Mouse (Mus musculus) midbrain, embryonic 11.5 days (tissue): ENCODE data around the gene Lrrc75b. TPM values are rescaled to one million over a fixed set of nuclear protein-coding genes. Genes with fewer than 3 reads are reported as not detected.

Experiments
- ATAC-seq: fragments of 200-750 bp; cut with Nextera tagmentation; 2 replicates; pipeline ENCODE4 v1.8.0; 2017; ENCODE audit warnings: moderate TSS enrichment, moderate library complexity; ENCODE audit not compliant: low FRiP score
- DNase-seq: peaks from one replicate; pipeline ENCODE4 v3.0.0; 2015; ENCODE audit warnings: low spot score; ENCODE audit errors: missing footprints
- H3K27ac ChIP-seq: fragments of 300-500 bp; sonication (generic); 2 replicates; pipeline ENCODE4 v1.5.1; 2014; ENCODE audit warnings: low read depth, low read length
- H3K27me3 ChIP-seq: fragments of 300-500 bp; sonication (generic); 2 replicates; pipeline ENCODE4 v1.6.1; 2014; ENCODE audit warnings: mild to moderate bottlenecking, low read length, moderate library complexity, mixed read lengths; ENCODE audit not compliant: control insufficient read depth, insufficient read depth
- H3K36me3 ChIP-seq: fragments of 300-500 bp; sonication (generic); 2 replicates; pipeline ENCODE4 v1.6.1; 2014; ENCODE audit warnings: mild to moderate bottlenecking, low read length, moderate library complexity, mixed read lengths; ENCODE audit not compliant: control insufficient read depth, insufficient read depth
- H3K4me1 ChIP-seq: fragments of 300-500 bp; sonication (generic); 2 replicates; pipeline ENCODE4 v1.6.1; 2014; ENCODE audit warnings: low read length; ENCODE audit not compliant: control insufficient read depth, insufficient read depth
- H3K4me2 ChIP-seq: fragments of 300-500 bp; sonication (generic); 2 replicates; pipeline ENCODE4 v1.6.1; 2014; ENCODE audit warnings: mild to moderate bottlenecking, moderate library complexity
- H3K4me3 ChIP-seq: fragments of 300-500 bp; sonication (generic); 2 replicates; pipeline ENCODE4 v1.5.1; 2014; ENCODE audit warnings: low read depth, low read length
- H3K9ac ChIP-seq: fragments of 300-500 bp; sonication (generic); 2 replicates; pipeline ENCODE4 v1.6.1; 2014; ENCODE audit warnings: low read length
- H3K9me3 ChIP-seq: fragments of 300-500 bp; sonication (generic); 2 replicates; pipeline ENCODE4 v1.6.1; 2016; ENCODE audit warnings: low read length; ENCODE audit not compliant: control insufficient read depth
- WGBS: fragments of 180-500 bp; shearing (Covaris S2); extraction: QIAGEN DNeasy Blood & Tissue Kit; methylation state at CpG from one replicate; pipeline ENCODE4 v1.1.7; 2014; 5-methylcytosine and 5-hydroxymethylcytosine counted together
- polyA plus RNA-seq: library from polyadenylated mRNA; unstranded; fragments of >200 nt; fragmentation: Nextera tagmentation; extraction: Ambion mirVana; gene quantifications from 2 replicates; pipeline ENCODE4 v1.2.1, GENCODE M21; 2014

The Lrrc75b gene
- polyA plus RNA-seq, 1 experiment from 2014 or later: 3.3 TPM

DNA sequence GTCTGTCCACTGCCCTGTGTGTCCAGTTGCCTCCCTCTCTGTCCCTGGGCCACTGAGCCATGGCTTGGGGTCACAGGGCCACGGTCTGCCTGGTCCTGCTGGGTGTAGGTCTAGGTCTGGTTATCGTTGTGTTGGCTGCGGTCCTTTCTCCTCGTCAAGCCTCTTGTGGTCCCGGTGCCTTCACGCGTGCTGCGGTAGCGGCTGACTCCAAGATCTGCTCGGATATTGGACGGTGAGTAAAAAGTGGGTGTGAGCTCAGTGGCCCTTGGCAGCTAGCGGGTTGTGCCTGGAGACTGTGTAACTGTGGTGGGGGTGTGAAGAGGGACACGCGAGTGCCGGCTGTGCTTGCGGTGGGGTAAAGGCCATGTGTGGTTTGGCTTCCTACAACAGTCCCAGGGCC, 29.5 kb upstream of the Lrrc75b start:
- no peak overlapping the region for H3K4me3 ChIP-seq
- H3K9ac ChIP-seq: no peak overlapping the region
- H3K4me1 ChIP-seq: 0 out of 2 replicates have a peak, but pooled peaks cover 2% of the 10 kb centered on the region
- 85% methylated on average over 16 of the region's 16 CpGs for WGBS
- DNase-seq (no peak), ATAC-seq (no peak)
- no peaks in the 10 kb centered on the region for H3K9me3 ChIP-seq
- no peaks in the 10 kb centered on the region; the same call in 1 of the 2 replicates for H3K27me3 ChIP-seq
- H3K36me3 ChIP-seq: no peaks in the 10 kb centered on the region
- no peak overlapping the region for H3K27ac ChIP-seq
- H3K4me2 ChIP-seq: no peak overlapping the region

DNA sequence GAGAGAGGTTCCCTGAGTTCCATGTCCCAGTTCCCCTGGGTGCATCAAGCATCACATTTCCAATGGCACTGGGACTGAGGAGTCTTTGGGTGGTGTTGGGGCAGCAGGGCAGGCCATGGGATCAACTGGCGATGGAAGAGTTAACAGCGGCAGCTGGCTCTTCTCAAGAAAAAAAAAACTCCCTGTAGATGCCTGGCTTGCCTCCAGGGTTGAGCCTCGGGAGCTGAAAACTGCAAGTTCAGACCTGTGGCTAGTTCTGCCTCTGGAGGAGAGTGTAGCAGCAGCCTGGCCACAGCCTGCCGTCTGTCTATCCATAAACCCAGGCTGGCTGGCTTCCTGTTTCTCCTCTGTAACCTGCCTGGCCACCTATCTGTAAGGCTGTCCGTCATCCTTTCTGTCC, 29.0 kb upstream of the Lrrc75b start, which contains the start of gene Ggt5:
TSS of gene Ggt5 (plus strand) at position 212 of the 400 bp plus-strand sequence.
- Histone ChIP-seq H3K27ac (no peak within 1 kb of the TSS), H3K4me2 (no peak within 1 kb of the TSS), H3K9ac (no peak within 1 kb of the TSS), H3K9me3 (no peaks in the 10 kb centered on the region), H3K27me3 (no peaks in the 10 kb centered on the region; the same call in 1 of the 2 replicates), H3K4me1 (0 out of 2 replicates have a peak, but pooled peaks cover 2% of the 10 kb centered on the region), H3K4me3 (no peak within 1 kb of the TSS), H3K36me3 (no peaks in the 10 kb centered on the region)
- no peak for ATAC-seq
- no peak for DNase-seq
- WGBS: 54% methylated on average over 5 of the region's 5 CpGs

DNA sequence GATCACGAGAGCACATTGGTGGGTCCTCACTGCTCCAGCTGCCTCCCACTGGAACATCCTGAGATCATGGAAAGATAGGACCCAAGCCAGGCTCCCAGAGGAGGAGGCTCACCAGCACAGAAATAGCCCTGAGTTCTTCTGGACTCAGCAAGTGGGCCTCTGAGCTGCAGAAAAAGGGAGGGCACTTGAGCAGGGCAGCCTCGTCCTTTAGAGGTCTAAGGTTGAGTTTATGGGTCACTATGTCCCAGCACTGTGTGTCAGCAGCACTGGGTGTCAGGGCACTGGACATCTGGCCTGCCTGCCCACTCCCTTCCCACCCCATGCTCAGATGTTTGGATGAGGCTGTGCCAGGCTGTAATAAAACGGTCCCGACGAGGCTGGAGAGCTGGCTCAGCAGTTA, 28.2 kb upstream of the Lrrc75b start:
- WGBS: 80% methylated on average over 5 of the region's 5 CpGs
- no peak for ATAC-seq
- no peaks in the 10 kb centered on the region for H3K36me3 ChIP-seq

DNA sequence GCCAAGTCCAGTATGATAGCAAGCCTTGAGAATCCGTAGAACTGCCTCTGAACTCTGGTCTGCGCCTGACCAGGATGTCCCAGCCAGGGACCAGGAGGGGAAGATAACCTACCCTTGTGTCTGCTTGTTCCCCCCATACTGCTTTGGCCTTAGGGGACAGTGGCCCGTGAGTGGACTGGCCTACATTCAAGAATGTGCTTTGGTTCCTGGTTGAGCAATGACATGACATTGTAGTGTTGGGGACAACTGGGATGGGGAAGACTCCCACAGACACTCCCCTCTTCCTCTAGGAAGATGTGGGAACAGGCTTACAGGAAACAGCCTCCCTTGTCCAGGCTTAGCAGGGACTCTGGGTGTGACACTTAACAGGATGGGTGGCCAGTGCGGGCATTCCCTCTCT, 27.7 kb upstream of the Lrrc75b start:
- no peak overlapping the region for H3K9ac ChIP-seq
- DNase-seq (no peak), ATAC-seq (no peak)
- H3K27me3 ChIP-seq: no peaks in the 10 kb centered on the region; the same call in 1 of the 2 replicates
- H3K4me3 ChIP-seq: no peak overlapping the region
- no peaks in the 10 kb centered on the region for H3K9me3 ChIP-seq
- 88% methylated on average over 4 of the region's 4 CpGs for WGBS
- 0 out of 2 replicates have a peak, but pooled peaks cover 2% of the 10 kb centered on the region for H3K4me1 ChIP-seq
- H3K36me3 ChIP-seq: no peaks in the 10 kb centered on the region
- H3K4me2 ChIP-seq: no peak overlapping the region
- H3K27ac ChIP-seq: no peak overlapping the region

More for the DNA sequence above, 28.2 kb upstream of the Lrrc75b start:
- H3K9me3 ChIP-seq: no peaks in the 10 kb centered on the region
- no peak overlapping the region for H3K4me2 ChIP-seq
- 0 out of 2 replicates have a peak, but pooled peaks cover 2% of the 10 kb centered on the region for H3K4me1 ChIP-seq
- no peak overlapping the region for H3K4me3 ChIP-seq
- H3K27me3 ChIP-seq: no peaks in the 10 kb centered on the region; the same call in 1 of the 2 replicates
- DNase-seq: no peak
- H3K9ac ChIP-seq: no peak overlapping the region
- no peak overlapping the region for H3K27ac ChIP-seq

DNA sequence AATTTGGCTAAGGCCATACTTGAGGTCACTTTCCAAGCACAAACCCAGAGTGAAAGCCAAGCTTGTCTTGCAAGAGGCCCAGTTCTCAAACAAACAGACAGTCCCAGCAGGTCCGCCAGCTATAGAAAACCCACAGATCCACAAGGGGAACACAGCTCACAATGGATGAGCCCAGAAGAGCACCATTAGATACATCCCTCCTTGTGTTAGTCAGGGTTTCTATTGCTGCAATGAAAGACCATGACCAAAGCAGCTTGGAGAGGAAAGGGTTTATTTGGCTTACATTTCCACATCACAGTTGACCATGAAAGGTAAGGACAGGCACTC, 26.4 kb upstream of the Lrrc75b start:
- Histone ChIP-seq H3K27me3 (no peaks in the 10 kb centered on the region; the same call in 1 of the 2 replicates), H3K9ac (no peak overlapping the region), H3K4me1 (0 out of 2 replicates have a peak, but pooled peaks cover 2% of the 10 kb centered on the region), H3K27ac (no peak overlapping the region), H3K9me3 (no peaks in the 10 kb centered on the region), H3K36me3 (no peaks in the 10 kb centered on the region), H3K4me3 (no peak overlapping the region), H3K4me2 (no peak overlapping the region)
- peak; percentile 22; the same call in 1 of the 2 replicates for ATAC-seq
- WGBS: 87% methylated on average over 1 of the region's 1 CpGs
- DNase-seq: no peak

DNA sequence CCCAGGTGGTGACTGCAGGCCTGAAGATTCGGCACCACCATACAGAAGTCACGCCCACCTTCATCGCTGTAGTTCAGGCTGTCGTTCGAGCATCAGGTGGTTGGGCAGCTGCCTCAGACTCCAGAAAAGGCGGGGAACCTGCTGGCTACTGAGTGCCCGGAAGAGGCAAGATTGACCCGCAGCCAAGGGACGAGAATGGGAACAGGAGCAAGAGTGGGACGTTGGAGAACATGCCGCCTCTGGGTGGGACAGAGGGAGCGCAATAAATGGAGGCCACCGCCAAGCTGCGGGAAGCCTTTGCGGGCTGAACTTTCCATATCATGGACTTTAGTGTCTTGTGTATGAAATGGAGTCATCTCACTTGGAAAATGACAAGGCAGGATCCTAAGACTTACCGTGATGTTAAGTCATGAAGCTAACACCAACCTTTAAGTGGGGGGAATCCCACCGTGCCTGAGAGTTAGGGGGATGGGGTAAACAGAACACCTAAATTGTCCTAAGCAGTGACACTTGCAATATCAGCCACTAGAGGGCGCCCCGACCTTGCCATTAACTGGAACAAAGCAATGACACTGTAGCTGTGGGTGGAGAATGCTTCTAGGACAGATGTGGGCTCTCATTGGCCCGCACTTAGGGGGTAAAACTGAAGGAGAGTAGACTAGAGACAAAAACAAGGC, 25.9 kb upstream of the Lrrc75b start:
- Histone ChIP-seq H3K27ac (no peak overlapping the region), H3K4me3 (no peak overlapping the region), H3K9ac (no peak overlapping the region), H3K4me2 (no peak overlapping the region), H3K36me3 (no peaks in the 10 kb centered on the region), H3K4me1 (0 out of 2 replicates have a peak, but pooled peaks cover 2% of the 10 kb centered on the region), H3K27me3 (no peaks in the 10 kb centered on the region; the same call in 1 of the 2 replicates), H3K9me3 (no peaks in the 10 kb centered on the region)
- WGBS: 25% methylated on average over 20 of the region's 20 CpGs
- ATAC-seq (peak; percentile 81), DNase-seq (peak; percentile 99)

DNA sequence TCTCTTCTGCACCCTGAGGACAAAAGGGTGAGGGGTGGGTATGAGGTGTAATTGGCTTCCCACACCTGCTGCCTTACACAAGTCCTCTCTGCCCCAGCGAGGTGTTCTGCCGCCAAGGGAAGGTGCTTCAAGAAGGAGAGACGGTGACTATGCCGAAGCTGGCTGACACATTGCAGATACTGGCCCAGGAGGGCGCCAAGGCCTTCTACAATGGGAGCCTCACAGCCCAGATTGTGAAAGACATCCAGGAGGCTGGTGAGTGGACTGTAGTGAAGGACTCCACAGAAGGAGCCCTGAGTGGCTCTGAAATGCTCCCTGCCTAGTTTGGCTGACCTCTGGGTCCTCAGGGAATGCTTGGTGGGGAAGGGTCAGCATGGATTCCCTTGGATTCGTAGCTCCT, 19.0 kb upstream of the Lrrc75b start:
- H3K4me3 ChIP-seq: no peak overlapping the region
- no peak for DNase-seq
- no peak for ATAC-seq
- no peak overlapping the region for H3K4me2 ChIP-seq
- H3K4me1 ChIP-seq: no peaks in the 10 kb centered on the region
- H3K9me3 ChIP-seq: no peaks in the 10 kb centered on the region
- H3K27me3 ChIP-seq: no peaks in the 10 kb centered on the region; the same call in 1 of the 2 replicates
- no peaks in the 10 kb centered on the region for H3K36me3 ChIP-seq
- WGBS: 84% methylated on average over 6 of the region's 6 CpGs
- no peak overlapping the region for H3K27ac ChIP-seq
- no peak overlapping the region for H3K9ac ChIP-seq

DNA sequence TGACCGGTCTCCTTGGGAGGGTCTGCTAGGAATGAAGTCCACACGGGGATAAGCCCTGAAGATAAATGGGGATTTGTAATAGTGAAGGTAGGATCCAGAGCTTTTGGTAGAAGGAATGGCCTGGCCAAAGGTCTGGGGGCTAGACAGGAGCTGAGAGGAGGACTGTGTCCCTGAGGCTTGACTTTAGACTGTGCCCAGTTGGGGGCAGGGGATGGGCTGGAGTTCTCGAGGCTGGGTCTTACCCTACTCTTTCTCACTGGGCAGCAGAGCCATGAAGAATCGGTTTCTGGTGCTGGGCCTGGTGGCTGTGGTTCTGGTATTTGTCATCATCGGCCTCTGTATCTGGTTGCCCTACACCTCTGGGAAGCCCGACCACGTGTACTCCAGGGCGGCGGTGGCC, 13.8 kb upstream of the Lrrc75b start:
- Histone ChIP-seq H3K9ac (no peak overlapping the region), H3K27ac (no peak overlapping the region), H3K36me3 (no peaks in the 10 kb centered on the region), H3K4me2 (no peak overlapping the region), H3K4me1 (no peaks in the 10 kb centered on the region), H3K9me3 (no peaks in the 10 kb centered on the region), H3K27me3 (no peaks in the 10 kb centered on the region), H3K4me3 (no peak overlapping the region)
- ATAC-seq: no peak
- whole genome bisulfite sequencing: 86% methylated on average over 9 of the region's 9 CpGs
- no peak for DNase-seq

DNA sequence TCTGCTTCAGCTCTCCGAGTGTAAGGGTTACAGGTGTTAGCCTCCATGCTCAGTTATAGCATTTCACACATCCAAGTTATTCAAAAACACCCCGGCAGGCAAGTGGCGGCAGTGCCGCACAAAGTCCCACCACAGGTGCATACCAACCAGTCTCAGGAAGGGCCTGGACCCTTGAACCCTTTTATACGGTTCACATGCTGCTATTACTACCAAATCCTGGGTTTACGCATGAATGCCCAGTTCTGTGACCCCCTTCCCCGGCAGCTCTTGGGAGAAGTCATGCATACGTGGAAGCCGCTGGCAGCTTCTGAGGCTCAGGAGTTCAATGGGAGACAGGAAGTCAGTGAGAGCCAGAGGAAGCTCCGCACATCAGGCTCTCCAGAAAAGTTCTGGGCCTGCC, 13.1 kb upstream of the Lrrc75b start:
- H3K9me3 ChIP-seq: no peaks in the 10 kb centered on the region
- H3K9ac ChIP-seq: no peak overlapping the region
- H3K27me3 ChIP-seq: no peaks in the 10 kb centered on the region; the same call in 1 of the 2 replicates
- WGBS: 63% methylated on average over 10 of the region's 10 CpGs
- H3K4me2 ChIP-seq: no peak overlapping the region
- H3K27ac ChIP-seq: no peak overlapping the region
- DNase-seq (no peak), ATAC-seq (no peak)
- H3K36me3 ChIP-seq: no peaks in the 10 kb centered on the region
- H3K4me1 ChIP-seq: no peaks in the 10 kb centered on the region
- no peak overlapping the region for H3K4me3 ChIP-seq
